Mouse (Mus musculus) midbrain, embryonic 12.5 days (tissue): ENCODE data around the gene Gm6460. TPM values are rescaled to one million over a fixed set of nuclear protein-coding genes. Genes with fewer than 3 reads are reported as not detected.
"Not testable (repeated sequence)": the region's sequence is repeated elsewhere in the genome, so short reads cannot be mapped to it uniquely, and the experiment has no call there.

Experiments
- ATAC-seq: fragments of 200-750 bp; cut with Nextera tagmentation; 2 replicates; pipeline ENCODE4 v1.8.0; 2017; ENCODE audit warnings: low read depth, moderate TSS enrichment, moderate library complexity; ENCODE audit not compliant: low FRiP score
- H3K27ac ChIP-seq: fragments of 300-500 bp; sonication (generic); replicated peaks from 2 replicates; pipeline ENCODE4 v1.5.1; 2016; ENCODE audit warnings: mild to moderate bottlenecking
- H3K27me3 ChIP-seq: fragments of 300-500 bp; sonication (generic); 2 replicates; pipeline ENCODE4 v1.6.1; 2016; ENCODE audit warnings: mild to moderate bottlenecking
- H3K36me3 ChIP-seq: fragments of 300-500 bp; sonication (generic); 2 replicates; pipeline ENCODE4 v1.6.1; 2016
- H3K4me1 ChIP-seq: fragments of 300-500 bp; sonication (generic); 2 replicates; pipeline ENCODE4 v1.6.1; 2016
- H3K4me2 ChIP-seq: fragments of 300-500 bp; sonication (generic); replicated peaks from 2 replicates; pipeline ENCODE4 v1.6.1; 2016; ENCODE audit warnings: mild to moderate bottlenecking, moderate library complexity
- H3K4me3 ChIP-seq: fragments of 300-500 bp; sonication (generic); 2 replicates; pipeline ENCODE4 v1.5.1; 2016; ENCODE audit warnings: mild to moderate bottlenecking
- H3K9ac ChIP-seq: fragments of 300-500 bp; sonication (generic); replicated peaks from 2 replicates; pipeline ENCODE4 v1.6.1; 2016; ENCODE audit warnings: mild to moderate bottlenecking, moderate library complexity
- H3K9me3 ChIP-seq: fragments of 300-500 bp; sonication (generic); 2 replicates; pipeline ENCODE4 v1.6.1; 2016; ENCODE audit warnings: mild to moderate bottlenecking
- WGBS: fragments of 180-500 bp; shearing (Covaris S2); methylation state at CpG from one replicate; pipeline ENCODE4 v1.1.7; 2016; 5-methylcytosine and 5-hydroxymethylcytosine counted together
- polyA plus RNA-seq: library from polyadenylated mRNA; unstranded; fragments of >200 nt; fragmentation: Nextera tagmentation; extraction: Ambion mirVana; gene quantifications from 2 replicates; pipeline ENCODE4 v1.2.1, GENCODE M21; 2016

Gene Gm6460
- polyA plus RNA-seq: not detected in 2 replicates

GRCm38 (mm10) chr5:11594613-11595012 is at the start of gene Gm6460:
Gene Gm6460, plus strand, starts transcription at chr5:11594913.
- ATAC-seq, H3K9ac ChIP-seq, H3K4me2 ChIP-seq, H3K4me3 ChIP-seq, H3K9me3 ChIP-seq, H3K36me3 ChIP-seq, H3K27me3 ChIP-seq, H3K27ac ChIP-seq, H3K4me1 ChIP-seq: not testable (repeated sequence)
- whole genome bisulfite sequencing: no CpG with 5 or more reads among the region's 3 CpGs

Other genes with a start within 250 kb of the Gm6460 start
- not detected in 2 replicates for gene Gm8897, start 178.5 kb upstream of the Gm6460 start, polyA plus RNA-seq
- not detected in 2 replicates for gene Gm8906, start 92.2 kb upstream of the Gm6460 start, polyA plus RNA-seq
- not detected in 2 replicates for gene Gm8922, start 87.0 kb downstream of the Gm6460 start, polyA plus RNA-seq
- not detected in 2 replicates for gene Gm8926, start 175.6 kb downstream of the Gm6460 start, polyA plus RNA-seq